Mouse (Mus musculus): ENCODE measurements at regions not wholly inside any gene's neighbourhood (a gene's known extent, or its start where the extent isn't known, plus 50 kb on each side); places are given as distances from the start of the nearest gene placed in this dataset.

DNA sequence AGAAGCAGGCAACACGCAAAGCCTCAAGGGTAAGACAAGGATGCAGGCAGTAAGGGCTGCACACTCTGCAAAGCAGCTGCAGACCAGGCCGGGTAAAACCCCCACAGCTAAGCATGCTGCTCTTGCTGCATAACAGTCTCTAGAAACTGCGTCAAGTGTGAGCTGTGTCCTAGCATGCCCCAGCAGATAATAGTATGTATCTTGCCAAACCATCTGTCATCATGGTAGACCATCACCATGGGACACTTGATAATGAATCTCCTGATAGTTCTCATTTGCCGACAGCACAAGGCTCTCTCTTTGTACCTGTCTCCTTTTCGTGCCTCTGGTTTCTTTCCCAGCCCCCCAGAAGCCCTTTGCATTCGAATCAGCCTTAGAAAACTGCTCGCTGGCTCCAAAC, 52.5 kb upstream of the Ddx18 start:
- peak in 1 of 2 experiments; percentile 40 for DNase-seq (ENCODE audit: low spot score in 2 of 2)

- DNase-seq (ENCODE audit: low spot score in 2 of 2): peak in 1 of 2 experiments; percentile 27
Measured at GRCm38 (mm10) chr1:121618550-121618949, 50.8 kb upstream of the Ddx18 start.
